Mouse (Mus musculus): ENCODE measurements around the gene Tcp10c. TPM values are rescaled to one million over a fixed set of nuclear protein-coding genes. Genes with fewer than 3 reads are reported as not detected.
"Not testable (repeated sequence)": the region's sequence is repeated elsewhere in the genome, so short reads cannot be mapped to it uniquely, and the experiment has no call there.

Gene Tcp10c
- polyA plus RNA-seq (2016; fragmentation: Nextera tagmentation; extraction: Ambion mirVana), result not detected in 2 replicates

DNA sequence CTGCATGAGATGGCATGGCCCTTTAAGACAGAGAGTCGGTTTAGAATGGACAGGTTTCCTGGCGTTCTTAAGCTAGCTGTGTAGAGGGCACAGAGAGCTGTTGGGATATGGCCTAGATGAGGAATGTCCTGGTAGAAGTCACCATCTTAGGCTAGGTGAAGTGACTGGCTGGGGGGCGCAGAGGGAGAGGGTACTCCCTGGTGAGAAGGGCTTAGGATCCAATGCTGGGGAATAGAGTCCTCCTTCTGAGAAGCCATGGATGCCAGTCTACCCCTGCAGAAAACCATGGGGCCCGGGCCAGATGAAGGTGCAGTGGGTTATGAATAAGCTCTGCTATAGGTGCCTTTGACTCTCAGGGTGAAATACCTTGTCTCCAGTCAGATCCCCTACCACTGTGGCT lies at the start of gene Tcp10c:
Tcp10c (plus strand) TSS at position 52 of the 400 bp plus-strand sequence.
- not testable (repeated sequence) for H3K36me3 ChIP-seq (replicated peaks); H3K4me3 ChIP-seq; H3K27ac ChIP-seq (replicated peaks); H3K4me1 ChIP-seq; H3K27me3 ChIP-seq (replicated peaks; ENCODE audit: low read depth, poor library complexity, severe bottlenecking); DNase-seq (ENCODE audit: low spot score)
- H3K9me3 ChIP-seq, result peaks cover 43% of the 10 kb centered on the region
- WGBS, result 89% methylated on average over 4 of the region's 4 CpGs

DNA sequence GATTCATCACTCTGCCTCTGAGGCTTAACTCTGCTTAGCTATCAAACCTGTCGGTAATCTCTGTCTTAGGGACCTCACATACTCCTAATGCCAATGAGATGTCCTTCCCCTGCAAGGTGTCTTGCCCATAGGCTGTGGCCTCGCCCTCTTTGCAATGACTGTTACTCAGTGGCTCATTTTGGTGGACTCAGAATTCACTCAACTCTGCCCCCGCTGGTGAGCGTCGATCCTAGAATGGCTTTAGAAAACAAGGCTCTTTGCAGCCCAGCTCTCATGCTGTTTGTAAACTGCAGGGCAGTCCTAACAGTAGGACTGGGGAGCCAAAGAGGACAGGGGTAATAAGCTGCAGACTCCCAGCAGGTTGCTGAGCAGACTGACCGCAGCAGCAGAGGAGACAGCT lies 46.5 kb upstream of the Tcp10c start:
- not testable (repeated sequence) for DNase-seq (ENCODE audit: low spot score); H3K27ac ChIP-seq (replicated peaks); H3K4me3 ChIP-seq; H3K27me3 ChIP-seq (replicated peaks; ENCODE audit: low read depth, poor library complexity, severe bottlenecking); H3K36me3 ChIP-seq (replicated peaks); H3K4me1 ChIP-seq
- peaks cover 38% of the 10 kb centered on the region for H3K9me3 ChIP-seq
- WGBS, result 78% methylated on average over 5 of the region's 6 CpGs

GRCm38 (mm10) chr17:13308344-13308743 lies 46.0 kb upstream of the Tcp10c start:
- 88% methylated on average over 5 of the region's 5 CpGs for WGBS
- not testable (repeated sequence) for H3K4me1 ChIP-seq; DNase-seq (ENCODE audit: low spot score); H3K4me3 ChIP-seq; H3K36me3 ChIP-seq (replicated peaks); H3K27ac ChIP-seq (replicated peaks); H3K27me3 ChIP-seq (replicated peaks; ENCODE audit: low read depth, poor library complexity, severe bottlenecking)
- H3K9me3 ChIP-seq, result peaks cover 40% of the 10 kb centered on the region

DNA sequence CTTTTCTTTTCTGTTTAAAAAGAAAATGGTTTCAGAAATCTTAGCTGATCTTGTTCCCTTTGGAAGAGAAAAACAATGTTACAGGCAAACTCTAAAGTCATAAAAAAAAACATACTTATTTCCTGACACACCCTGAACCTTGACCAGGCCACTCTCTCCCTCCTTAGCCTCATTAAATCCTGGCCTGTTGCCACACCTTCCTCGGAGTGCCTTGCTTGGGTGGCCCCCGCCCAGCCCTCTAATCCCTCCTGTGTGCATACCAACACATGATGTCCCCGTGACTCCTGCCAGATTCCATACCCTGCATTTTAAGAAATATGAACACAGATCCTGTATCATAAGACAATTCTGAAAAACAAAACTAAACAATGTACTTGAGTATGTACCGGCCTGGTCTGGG lies 45.6 kb upstream of the Tcp10c start:
- not testable (repeated sequence) for H3K36me3 ChIP-seq (replicated peaks); H3K4me1 ChIP-seq; DNase-seq (ENCODE audit: low spot score); H3K27ac ChIP-seq (replicated peaks); H3K4me3 ChIP-seq; H3K27me3 ChIP-seq (replicated peaks; ENCODE audit: low read depth, poor library complexity, severe bottlenecking)
- H3K9me3 ChIP-seq, result peaks cover 43% of the 10 kb centered on the region
- WGBS, result 89% methylated on average over 4 of the region's 4 CpGs

GRCm38 (mm10) chr17:13309182-13309631 lies 45.2 kb upstream of the Tcp10c start:
- H3K36me3 ChIP-seq (replicated peaks); H3K27me3 ChIP-seq (replicated peaks; ENCODE audit: low read depth, poor library complexity, severe bottlenecking); H3K4me3 ChIP-seq; H3K4me1 ChIP-seq; DNase-seq (ENCODE audit: low spot score); H3K27ac ChIP-seq (replicated peaks): not testable (repeated sequence)
- H3K9me3 ChIP-seq, result peaks cover 47% of the 10 kb centered on the region
- WGBS, result 89% methylated on average over 10 of the region's 10 CpGs

GRCm38 (mm10) chr17:13329967-13330366 lies 24.4 kb upstream of the Tcp10c start:
- H3K4me3 ChIP-seq; H3K27ac ChIP-seq (replicated peaks); H3K27me3 ChIP-seq (replicated peaks; ENCODE audit: low read depth, poor library complexity, severe bottlenecking); H3K4me1 ChIP-seq; H3K36me3 ChIP-seq (replicated peaks); DNase-seq (ENCODE audit: low spot score): not testable (repeated sequence)
- H3K9me3 ChIP-seq, result peaks cover 65% of the 10 kb centered on the region
- 88% methylated on average over 4 of the region's 4 CpGs for WGBS

DNA sequence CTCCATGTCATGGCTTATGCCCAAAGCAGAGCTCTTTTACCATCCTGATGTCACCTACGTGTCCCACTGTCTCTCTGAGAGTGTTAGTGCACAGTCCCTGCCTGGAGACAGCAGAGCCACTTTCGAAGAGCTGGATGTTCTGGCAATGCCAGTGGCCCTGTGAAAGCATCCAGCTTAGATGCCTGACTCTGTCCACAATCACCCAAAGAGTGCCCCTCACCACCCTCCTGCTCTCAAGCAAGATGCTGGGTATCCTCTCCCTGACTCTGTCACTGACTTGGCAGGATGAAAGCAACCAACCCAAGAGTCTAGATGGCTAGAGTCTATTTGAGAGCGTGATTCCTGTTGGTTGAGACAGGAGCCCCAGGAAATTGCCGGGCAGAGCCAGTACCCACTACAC lies 23.2 kb upstream of the Tcp10c start:
- not testable (repeated sequence) for DNase-seq (ENCODE audit: low spot score)
- peaks cover 66% of the 10 kb centered on the region for H3K9me3 ChIP-seq
- 82% methylated on average over 4 of the region's 4 CpGs for WGBS

DNA sequence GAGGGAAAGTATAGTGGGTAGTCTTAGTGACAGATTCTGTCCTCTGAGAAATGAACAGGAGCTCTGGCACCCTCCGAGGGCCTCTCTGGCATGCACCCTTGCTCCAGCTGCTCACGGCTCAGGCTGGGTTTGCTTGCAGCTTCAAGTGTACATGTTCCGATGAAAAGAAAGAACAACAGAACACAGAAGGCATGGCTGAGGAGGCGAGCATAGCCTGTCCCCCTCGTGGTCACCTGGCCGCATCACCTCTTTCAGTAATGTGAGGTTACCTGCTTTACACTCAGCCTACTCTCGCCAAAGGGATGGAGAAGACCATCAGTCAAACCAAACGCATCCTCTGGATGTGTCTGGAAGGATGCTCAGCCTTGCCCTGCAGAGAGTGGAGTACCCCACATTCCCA lies 21.9 kb upstream of the Tcp10c start:
- H3K27ac ChIP-seq (replicated peaks); H3K4me3 ChIP-seq; DNase-seq (ENCODE audit: low spot score); H3K27me3 ChIP-seq (replicated peaks; ENCODE audit: low read depth, poor library complexity, severe bottlenecking); H3K36me3 ChIP-seq (replicated peaks); H3K4me1 ChIP-seq: not testable (repeated sequence)
- WGBS, result 88% methylated on average over 8 of the region's 8 CpGs
- H3K9me3 ChIP-seq, result peaks cover 72% of the 10 kb centered on the region

More for the DNA sequence above, 23.2 kb upstream of the Tcp10c start:
- H3K27ac ChIP-seq (replicated peaks); H3K4me3 ChIP-seq; H3K4me1 ChIP-seq; H3K36me3 ChIP-seq (replicated peaks); H3K27me3 ChIP-seq (replicated peaks; ENCODE audit: low read depth, poor library complexity, severe bottlenecking): not testable (repeated sequence)

DNA sequence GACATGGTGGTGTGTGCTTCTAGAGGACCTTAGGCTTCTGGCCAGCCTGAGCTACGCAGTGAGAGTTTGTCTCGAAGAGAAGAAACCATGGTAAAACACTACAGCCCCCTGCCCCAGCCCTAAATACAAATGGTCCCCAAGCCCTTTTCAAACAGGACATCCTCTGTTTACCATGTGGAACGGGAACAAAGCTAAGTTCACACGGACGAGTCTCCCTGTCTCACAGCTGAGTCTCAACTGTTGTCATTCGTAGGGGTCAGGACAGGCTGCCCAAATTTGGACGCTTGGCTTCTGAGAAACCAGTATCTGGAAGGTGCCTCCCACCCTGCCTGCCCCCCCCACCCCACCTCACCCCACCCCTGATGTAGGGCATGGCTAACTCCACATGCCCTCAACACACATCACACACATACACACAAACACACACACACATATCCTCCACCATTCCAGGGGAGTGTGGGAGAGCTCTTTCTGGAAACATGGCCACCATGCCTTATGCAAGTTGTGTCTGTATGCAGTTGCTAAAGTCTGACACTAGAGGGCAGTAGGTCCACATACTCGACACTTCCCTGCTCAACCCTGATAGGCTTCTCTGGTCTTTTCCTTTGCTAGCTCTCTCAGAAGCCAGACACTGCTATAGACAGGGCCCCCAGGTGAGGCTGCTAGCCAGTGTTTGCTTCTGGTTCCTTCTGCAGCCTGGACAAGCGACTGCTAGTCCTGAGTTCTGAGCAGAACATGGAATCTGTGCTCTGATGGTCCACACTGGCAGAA lies 17.2 kb upstream of the Tcp10c start:
- DNase-seq (ENCODE audit: low spot score); H3K36me3 ChIP-seq (replicated peaks); H3K27ac ChIP-seq (replicated peaks); H3K27me3 ChIP-seq (replicated peaks; ENCODE audit: low read depth, poor library complexity, severe bottlenecking); H3K4me3 ChIP-seq; H3K4me1 ChIP-seq: not testable (repeated sequence)
- H3K9me3 ChIP-seq, result peaks cover 49% of the 10 kb centered on the region
- 67% methylated on average over 9 of the region's 9 CpGs for WGBS

DNA sequence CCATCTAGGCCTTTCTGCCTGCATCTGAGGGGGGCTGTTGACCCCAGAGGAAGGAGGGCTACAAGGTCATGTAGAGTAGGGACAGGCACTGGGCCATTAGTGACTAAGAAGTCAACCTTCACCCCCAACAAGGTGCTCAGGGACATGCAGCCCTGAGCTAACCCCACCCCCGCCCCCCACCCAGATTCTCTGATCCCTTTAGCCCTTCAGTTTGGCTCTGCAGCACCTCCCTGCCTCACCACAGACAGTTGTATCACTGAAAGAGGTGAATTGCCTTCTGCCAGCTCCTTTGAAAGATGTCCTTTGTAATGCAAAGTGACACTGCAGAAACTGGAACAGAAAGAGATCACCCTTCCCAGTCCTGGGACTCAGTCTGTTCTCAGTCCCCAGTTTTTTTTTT lies 16.4 kb upstream of the Tcp10c start:
- H3K9me3 ChIP-seq, result peaks cover 49% of the 10 kb centered on the region

DNA sequence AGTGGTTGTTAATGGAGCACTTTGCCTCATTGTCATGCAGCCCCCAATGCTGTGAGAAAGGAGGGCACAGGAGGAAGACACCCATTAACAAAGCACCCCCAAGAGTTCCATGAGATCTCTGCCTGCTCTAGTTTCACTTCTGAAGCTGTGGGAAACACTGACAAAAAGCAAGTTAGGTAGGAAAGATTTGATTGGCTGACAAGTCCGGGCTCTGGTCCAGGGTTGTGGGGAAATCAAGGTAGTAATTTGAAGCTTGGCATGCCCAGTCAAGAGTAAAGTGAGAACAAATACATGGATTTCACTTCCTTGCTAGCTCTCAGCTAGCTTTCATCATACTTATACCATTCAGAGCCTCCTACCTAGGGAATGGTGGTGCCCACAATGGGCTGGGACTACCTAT lies 14.3 kb upstream of the Tcp10c start:
- H3K9me3 ChIP-seq, result peaks cover 37% of the 10 kb centered on the region
- not testable (repeated sequence) for H3K27ac ChIP-seq (replicated peaks); DNase-seq (ENCODE audit: low spot score); H3K4me1 ChIP-seq; H3K4me3 ChIP-seq; H3K27me3 ChIP-seq (replicated peaks; ENCODE audit: low read depth, poor library complexity, severe bottlenecking); H3K36me3 ChIP-seq (replicated peaks)
- WGBS, result 81% methylated on average over 1 of the region's 1 CpGs

More for the DNA sequence above, 16.4 kb upstream of the Tcp10c start:
- H3K27me3 ChIP-seq (replicated peaks; ENCODE audit: low read depth, poor library complexity, severe bottlenecking); H3K36me3 ChIP-seq (replicated peaks); H3K4me1 ChIP-seq; H3K27ac ChIP-seq (replicated peaks); DNase-seq (ENCODE audit: low spot score); H3K4me3 ChIP-seq: not testable (repeated sequence)
- 78% methylated on average over 1 of the region's 1 CpGs for WGBS

DNA sequence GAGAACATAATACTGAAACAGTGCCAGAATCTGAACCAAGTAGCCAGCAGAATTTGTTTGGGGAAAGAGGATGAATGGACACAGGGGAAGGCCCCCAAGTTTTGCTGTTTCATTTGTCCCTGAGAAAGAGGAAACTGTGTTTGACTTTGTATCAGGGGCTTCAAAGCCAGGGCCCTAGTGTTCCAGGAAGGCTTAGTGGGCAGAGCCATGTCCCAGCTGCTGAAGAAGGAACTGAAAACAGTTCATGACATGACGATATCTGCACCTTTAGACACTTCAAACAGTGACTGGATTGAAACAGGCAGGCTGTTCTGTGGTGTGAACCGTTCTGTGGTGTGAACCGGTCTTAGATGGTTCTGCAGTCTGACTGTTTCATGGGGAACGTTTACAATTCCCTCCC lies 8.4 kb upstream of the Tcp10c start:
- H3K4me1 ChIP-seq; H3K27me3 ChIP-seq (replicated peaks; ENCODE audit: low read depth, poor library complexity, severe bottlenecking): not testable (repeated sequence)
- no CpG with 5 or more reads among the region's 4 CpGs for WGBS

DNA sequence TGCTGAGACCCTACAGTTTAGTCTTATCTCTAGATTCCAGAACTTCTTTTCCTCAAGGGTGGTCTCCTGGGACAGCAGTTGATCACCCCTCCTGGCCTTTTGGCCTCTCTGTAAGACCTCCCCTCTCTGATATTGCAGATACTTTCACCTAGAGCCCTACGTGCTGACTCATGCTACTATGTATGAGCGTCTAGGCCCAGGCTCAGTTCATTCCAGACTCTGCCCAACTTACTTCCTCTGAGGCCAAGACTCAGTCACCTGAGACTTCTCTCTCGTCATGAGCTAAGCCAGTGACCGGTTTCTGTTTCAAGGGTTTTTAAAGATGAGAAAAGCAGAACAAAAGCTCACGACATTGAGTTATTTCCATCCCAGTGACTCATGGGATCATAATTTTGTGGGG lies 4.8 kb upstream of the Tcp10c start:
- H3K27ac ChIP-seq (replicated peaks); H3K27me3 ChIP-seq (replicated peaks; ENCODE audit: low read depth, poor library complexity, severe bottlenecking); DNase-seq (ENCODE audit: low spot score); H3K4me3 ChIP-seq; H3K4me1 ChIP-seq; H3K36me3 ChIP-seq (replicated peaks): not testable (repeated sequence)
- peaks cover 34% of the 10 kb centered on the region for H3K9me3 ChIP-seq
- WGBS, result 88% methylated on average over 5 of the region's 5 CpGs

More for the DNA sequence above, 8.4 kb upstream of the Tcp10c start:
- not testable (repeated sequence) for H3K4me3 ChIP-seq; H3K27ac ChIP-seq (replicated peaks); H3K36me3 ChIP-seq (replicated peaks); DNase-seq (ENCODE audit: low spot score)
- H3K9me3 ChIP-seq, result peaks cover 32% of the 10 kb centered on the region
